Mouse (Mus musculus) spleen, adult 2 months (tissue): Measurements from ENCODE around the gene Pitpnm3.

Experiments
- CTCF ChIP-seq: fragments of 200-500 bp; IDR thresholded peaks from 2 replicates; pipeline ENCODE4 v1.5.1; 2011; ENCODE audit warnings: mild to moderate bottlenecking, inconsistent platforms; ENCODE audit not compliant: insufficient read depth, insufficient read length, insufficient replicate concordance; ENCODE audit errors: extremely low read depth
- POLR2A ChIP-seq: fragments of 200-500 bp; IDR thresholded peaks from 2 replicates; pipeline ENCODE4 v1.6.1; 2011; ENCODE audit warnings: low read depth, low read length, inconsistent platforms

DNA sequence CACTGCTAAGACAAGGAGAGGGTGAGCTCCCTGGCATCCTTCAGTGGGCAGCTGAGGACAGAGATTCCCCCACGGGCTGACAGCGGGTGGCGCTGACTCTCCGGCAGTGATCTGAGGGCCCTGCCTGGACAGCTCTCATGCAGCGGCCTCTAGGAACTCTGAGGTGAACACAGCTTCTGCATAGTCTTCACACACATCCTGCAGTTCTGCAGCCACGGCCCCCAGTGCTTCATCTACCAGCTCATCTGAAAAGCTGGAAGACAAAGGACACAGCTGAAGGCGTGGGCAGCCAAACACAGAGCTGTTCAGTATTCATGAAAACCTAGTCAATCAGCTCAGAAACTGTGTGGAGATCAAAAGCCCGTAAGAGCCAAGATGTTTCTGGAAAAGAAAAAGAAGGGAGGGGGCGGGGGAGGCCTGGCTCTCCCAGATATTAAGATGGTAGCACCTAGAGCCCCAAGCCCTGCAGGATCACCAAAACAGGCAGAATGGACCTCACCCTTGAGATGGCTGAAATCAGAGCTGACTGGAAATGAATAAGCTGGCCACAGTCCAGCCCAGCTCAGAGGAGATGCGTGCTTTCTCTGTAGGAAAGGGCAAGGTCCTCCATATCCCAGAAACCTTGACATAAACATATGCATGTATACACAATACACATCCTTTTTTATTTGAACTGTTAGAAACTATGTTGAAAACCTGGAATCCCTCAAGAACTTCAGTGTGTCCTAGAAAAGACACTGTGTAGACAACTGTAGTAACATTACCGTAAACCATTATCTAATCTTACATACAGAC, 19.8 kb upstream of the Pitpnm3 start:
- TF ChIP-seq CTCF (no peak), POLR2A (no peak)
